Mouse (Mus musculus) embryonic facial prominence, embryonic 14.5 days (tissue): ENCODE measurements at regions not wholly inside any gene's neighbourhood (a gene's known extent, or its start where the extent isn't known, plus 50 kb on each side); places are given as distances from the start of the nearest gene placed in this dataset.

Experiments
- ATAC-seq: fragments of 200-750 bp; cut with Nextera tagmentation; 2 replicates; pipeline ENCODE4 v1.8.0; 2017; ENCODE audit warnings: low read depth, moderate number of reproducible peaks, moderate TSS enrichment
- DNase-seq: peaks from one replicate; pipeline ENCODE4 v3.0.0-alpha.2; 2015; ENCODE audit warnings: low spot score
- H3K27ac ChIP-seq: fragments of 300-500 bp; sonication (generic); replicated peaks from 2 replicates; pipeline ENCODE4 v1.5.1; 2014; ENCODE audit warnings: low read depth, mild to moderate bottlenecking, low read length, moderate library complexity
- H3K27me3 ChIP-seq: fragments of 300-500 bp; sonication (generic); replicated peaks from 2 replicates; pipeline ENCODE4 v1.6.1; 2014; ENCODE audit warnings: low read length; ENCODE audit not compliant: control insufficient read depth, insufficient read depth
- H3K36me3 ChIP-seq: fragments of 300-500 bp; sonication (generic); 2 replicates; pipeline ENCODE4 v1.6.1; 2014; ENCODE audit warnings: low read length, mixed read lengths; ENCODE audit not compliant: control insufficient read depth, insufficient read depth
- H3K4me1 ChIP-seq: fragments of 300-500 bp; sonication (generic); 2 replicates; pipeline ENCODE4 v1.6.1; 2014; ENCODE audit warnings: antibody characterized with exemption, low read length; ENCODE audit not compliant: control insufficient read depth, insufficient read depth
- H3K4me2 ChIP-seq: fragments of 300-500 bp; sonication (generic); 2 replicates; pipeline ENCODE4 v1.6.1; 2014; ENCODE audit warnings: low read depth, mild to moderate bottlenecking, low read length, moderate library complexity, mixed read lengths
- H3K4me3 ChIP-seq: fragments of 300-500 bp; sonication (generic); 2 replicates; pipeline ENCODE4 v1.5.1; 2014; ENCODE audit warnings: low read depth, mild to moderate bottlenecking, low read length
- H3K9ac ChIP-seq: fragments of 300-500 bp; sonication (generic); 2 replicates; pipeline ENCODE4 v1.6.1; 2014; ENCODE audit warnings: low read depth, mild to moderate bottlenecking, low read length, moderate library complexity, mixed read lengths
- H3K9me3 ChIP-seq: fragments of 300-500 bp; sonication (generic); 2 replicates; pipeline ENCODE4 v1.6.1; 2016; ENCODE audit warnings: low read length; ENCODE audit not compliant: control insufficient read depth
- WGBS: fragments of 180-500 bp; shearing (Covaris S2); extraction: QIAGEN DNeasy Blood & Tissue Kit; methylation state at CpG from one replicate; pipeline ENCODE4 v1.1.7; 2014; 5-methylcytosine and 5-hydroxymethylcytosine counted together

- peak; percentile 16 for DNase-seq
- Histone ChIP-seq H3K27me3 (no peaks in the 10 kb centered on the region), H3K9ac (no peak overlapping the region), H3K4me3 (no peak overlapping the region), H3K4me1 (0 out of 2 replicates have a peak, but pooled peaks cover 2% of the 10 kb centered on the region), H3K27ac (no peak overlapping the region), H3K36me3 (no peaks in the 10 kb centered on the region), H3K9me3 (no peaks in the 10 kb centered on the region), H3K4me2 (no peak overlapping the region)
- 40% methylated on average over 4 of the region's 4 CpGs for WGBS
- no peak for ATAC-seq
These were observed 96.1 kb upstream of the Hdgfl1 start for GRCm38 (mm10) chr13:26865930-26866555.

DNA sequence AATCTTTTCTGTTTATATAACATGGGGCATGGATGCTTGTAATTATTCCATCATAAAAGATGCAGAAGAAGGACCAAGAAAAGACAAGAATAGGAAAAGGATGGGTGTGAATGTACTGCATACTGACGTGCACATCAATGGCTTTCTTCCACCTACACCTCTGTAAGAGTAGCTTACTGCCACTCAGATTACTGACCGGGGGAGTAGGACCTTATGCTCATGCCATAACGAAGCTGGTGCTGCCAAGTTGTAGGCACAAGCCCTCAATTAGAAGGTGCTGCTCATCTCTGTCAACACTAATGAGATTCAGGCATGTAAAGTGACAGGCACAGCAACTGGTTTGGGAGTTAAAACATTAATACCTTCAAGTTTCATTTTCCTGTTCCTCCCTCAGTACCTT is 97.8 kb upstream of the Hdgfl1 start:
- Histone ChIP-seq H3K36me3 (no peaks in the 10 kb centered on the region), H3K27ac (no peak overlapping the region), H3K9me3 (no peaks in the 10 kb centered on the region), H3K27me3 (no peaks in the 10 kb centered on the region), H3K4me3 (no peak overlapping the region), H3K9ac (no peak overlapping the region), H3K4me1 (0 out of 2 replicates have a peak, but pooled peaks cover 2% of the 10 kb centered on the region), H3K4me2 (no peak overlapping the region)
- no peak for DNase-seq
- ATAC-seq: no peak
- WGBS: 55% methylated on average over 3 of the region's 3 CpGs

DNA sequence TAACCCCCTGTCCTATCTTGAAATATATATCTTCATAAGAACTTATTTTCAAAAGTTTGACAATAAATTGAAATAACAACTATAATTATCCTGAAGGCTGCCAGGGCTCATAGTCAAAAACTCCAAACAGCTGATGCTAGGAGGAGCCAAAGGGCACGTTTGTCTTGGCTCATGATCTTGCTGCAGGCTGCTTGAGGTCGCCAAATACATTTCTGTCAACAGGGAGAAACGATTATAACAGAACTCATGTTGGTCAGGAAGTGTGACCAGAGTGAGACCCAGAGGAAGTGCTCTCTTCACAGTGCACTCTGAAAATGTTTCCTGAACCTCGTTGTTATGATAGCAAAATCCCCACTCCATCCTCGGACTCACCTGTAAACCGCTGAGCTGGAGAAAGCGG is 140.9 kb upstream of the Prl start:
- Histone ChIP-seq H3K9me3 (no peaks in the 10 kb centered on the region; the same call in 1 of the 2 replicates), H3K4me3 (no peak overlapping the region), H3K4me1 (no peaks in the 10 kb centered on the region), H3K27me3 (no peaks in the 10 kb centered on the region), H3K4me2 (no peak overlapping the region), H3K27ac (no peak overlapping the region), H3K9ac (no peak overlapping the region), H3K36me3 (no peaks in the 10 kb centered on the region)
- DNase-seq: peak; percentile 57
- 54% methylated on average over 7 of the region's 7 CpGs for WGBS
- ATAC-seq: no peak

GRCm38 (mm10) chr13:26932695-26933438 is 124.5 kb upstream of the Prl start:
- Histone ChIP-seq H3K36me3 (no peaks in the 10 kb centered on the region), H3K4me3 (no peak overlapping the region), H3K4me2 (no peak overlapping the region), H3K9ac (no peak overlapping the region), H3K4me1 (peaks cover 7% of the 10 kb centered on the region; the same call in 1 of the 2 replicates), H3K27me3 (no peaks in the 10 kb centered on the region), H3K9me3 (no peaks in the 10 kb centered on the region), H3K27ac (no peak overlapping the region; the same call in 1 of the 2 replicates)
- DNase-seq (peak; percentile 87), ATAC-seq (peak; percentile 95)
- WGBS: 11% methylated on average over 4 of the region's 4 CpGs

- H3K9me3 ChIP-seq: no peaks in the 10 kb centered on the region
- H3K4me3 ChIP-seq: no peak overlapping the region
- ATAC-seq (no peak), DNase-seq (no peak)
- H3K27ac ChIP-seq: no peak overlapping the region
- H3K4me1 ChIP-seq: peaks cover 7% of the 10 kb centered on the region; the same call in 1 of the 2 replicates
- whole genome bisulfite sequencing: 26% methylated on average over 5 of the region's 5 CpGs
- no peak overlapping the region for H3K9ac ChIP-seq
- H3K27me3 ChIP-seq: no peaks in the 10 kb centered on the region
- no peaks in the 10 kb centered on the region for H3K36me3 ChIP-seq
- no peak overlapping the region for H3K4me2 ChIP-seq
These were observed 123.5 kb upstream of the Prl start for GRCm38 (mm10) chr13:26933838-26934237.

DNA sequence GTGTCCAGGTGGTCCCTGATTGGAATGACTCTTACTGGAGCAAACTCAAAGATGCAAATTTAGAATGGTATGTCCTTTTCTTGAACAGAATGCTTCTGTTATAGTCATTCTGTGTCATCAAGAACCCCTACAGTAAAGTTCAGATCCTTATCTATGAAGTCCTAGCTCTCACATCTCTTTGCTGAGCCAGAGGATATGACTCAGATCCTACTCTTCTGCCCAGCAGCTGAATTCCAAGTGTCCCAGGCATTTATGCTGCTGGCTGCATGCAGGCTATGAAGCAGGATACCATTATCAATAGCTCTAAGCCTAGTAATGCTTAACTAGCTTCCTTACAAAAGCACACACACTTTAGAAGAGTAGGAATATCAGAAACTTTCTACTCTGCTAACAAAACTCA is 116.9 kb upstream of the Prl start:
- H3K4me3 ChIP-seq: no peak overlapping the region
- H3K27ac ChIP-seq: no peak overlapping the region
- H3K27me3 ChIP-seq: no peaks in the 10 kb centered on the region
- no peak for ATAC-seq
- H3K4me2 ChIP-seq: no peak overlapping the region
- H3K9ac ChIP-seq: no peak overlapping the region
- no peaks in the 10 kb centered on the region for H3K36me3 ChIP-seq
- no peaks in the 10 kb centered on the region for H3K9me3 ChIP-seq
- DNase-seq: no peak
- no peaks in the 10 kb centered on the region for H3K4me1 ChIP-seq

- no peaks in the 10 kb centered on the region for H3K4me1 ChIP-seq
- ATAC-seq (no peak), DNase-seq (no peak)
- H3K27me3 ChIP-seq: no peaks in the 10 kb centered on the region
- no peaks in the 10 kb centered on the region for H3K36me3 ChIP-seq
- no peak overlapping the region for H3K27ac ChIP-seq
- no peak overlapping the region for H3K9ac ChIP-seq
- WGBS: 78% methylated on average over 3 of the region's 3 CpGs
- H3K4me3 ChIP-seq: no peak overlapping the region
- H3K4me2 ChIP-seq: no peak overlapping the region
- H3K9me3 ChIP-seq: no peaks in the 10 kb centered on the region
These were observed 112.9 kb upstream of the Prl start for GRCm38 (mm10) chr13:26944487-26944886.

- ATAC-seq (no peak), DNase-seq (no peak)
- no peak overlapping the region for H3K27ac ChIP-seq
- H3K9me3 ChIP-seq: no peaks in the 10 kb centered on the region
- no peaks in the 10 kb centered on the region for H3K4me1 ChIP-seq
- H3K9ac ChIP-seq: no peak overlapping the region
- 97% methylated on average over 2 of the region's 2 CpGs for WGBS
- no peaks in the 10 kb centered on the region for H3K27me3 ChIP-seq
- no peak overlapping the region for H3K4me3 ChIP-seq
- no peaks in the 10 kb centered on the region for H3K36me3 ChIP-seq
- H3K4me2 ChIP-seq: no peak overlapping the region
These were observed 105.9 kb upstream of the Prl start for GRCm38 (mm10) chr13:26951461-26951860.

GRCm38 (mm10) chr13:26953834-26954233 is 103.5 kb upstream of the Prl start:
- DNase-seq (no peak), ATAC-seq (no peak)
- no peak overlapping the region for H3K9ac ChIP-seq
- no peak overlapping the region for H3K27ac ChIP-seq
- no peak overlapping the region for H3K4me3 ChIP-seq
- 87% methylated on average over 2 of the region's 2 CpGs for WGBS
- no peaks in the 10 kb centered on the region for H3K9me3 ChIP-seq
- H3K27me3 ChIP-seq: no peaks in the 10 kb centered on the region
- no peaks in the 10 kb centered on the region for H3K36me3 ChIP-seq
- H3K4me1 ChIP-seq: no peaks in the 10 kb centered on the region
- no peak overlapping the region for H3K4me2 ChIP-seq
